Mouse (Mus musculus): Measurements from ENCODE around the gene Fam110c.
"Not testable (repeated sequence)": the region's sequence is repeated elsewhere in the genome, so short reads cannot be mapped to it uniquely, and the experiment has no call there.

Fam110c gene

GRCm38 (mm10) chr12:31073412-31074354 is at the start of gene Fam110c:
Fam110c (plus strand) TSS chr12:31073861.
- DNase-seq (ENCODE audit: low spot score in 2 of 2) = no peak

- DNase-seq (ENCODE audit: low spot score in 2 of 2) = no peak
Observed at GRCm38 (mm10) chr12:31026423-31026822, 47.2 kb upstream of the Fam110c start.

DNA sequence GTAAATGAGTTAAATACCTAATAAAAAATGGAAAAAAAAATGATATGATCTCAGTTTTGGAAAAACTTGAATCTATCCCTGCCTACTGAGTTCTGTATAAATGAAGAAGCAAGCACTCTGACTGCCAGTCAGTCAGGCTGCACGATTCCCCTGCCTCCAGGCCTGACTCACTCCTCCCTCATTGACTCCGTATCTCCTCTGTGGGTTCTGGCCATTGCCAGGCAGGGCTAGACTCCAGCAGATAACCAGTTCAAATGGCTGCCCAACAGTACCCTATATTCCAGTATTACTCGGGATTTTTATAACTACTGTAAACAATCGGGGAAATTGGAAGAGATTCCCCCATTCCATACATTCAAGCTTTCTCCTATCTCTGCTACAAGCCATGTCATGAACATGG is 21.6 kb upstream of the Fam110c start:
- no peak for DNase-seq (ENCODE audit: low spot score in 2 of 2)

DNA sequence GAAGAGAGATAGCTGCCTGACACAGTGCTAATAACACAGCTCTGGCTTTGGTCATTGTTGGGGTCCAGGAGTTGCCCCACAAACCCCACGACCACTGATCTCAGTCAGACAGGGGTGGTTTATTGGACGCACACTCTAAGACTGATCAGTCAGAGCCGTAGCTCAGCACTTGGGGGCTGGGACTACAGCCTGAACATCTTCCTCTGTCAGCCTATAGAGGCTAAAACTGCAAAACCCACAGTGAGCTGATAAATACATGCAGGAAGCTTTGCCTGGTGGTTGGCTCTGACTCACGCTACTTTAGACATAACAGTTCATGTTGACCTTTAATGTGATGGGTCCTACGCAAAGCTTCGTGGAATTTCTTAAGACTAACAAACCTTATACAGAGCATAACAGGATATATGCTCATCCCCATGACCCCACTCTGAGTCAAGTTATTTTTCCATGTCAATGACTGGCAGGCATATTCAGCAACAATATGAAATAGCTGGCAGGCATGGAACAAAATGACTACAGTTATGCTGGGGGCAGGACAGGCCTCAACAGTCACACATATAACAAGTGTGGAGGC is 17.3 kb upstream of the Fam110c start:
- DNase-seq (ENCODE audit: low spot score in 2 of 2) = no peak

GRCm38 (mm10) chr12:31059393-31059853 is 14.2 kb upstream of the Fam110c start:
- no peak for DNase-seq (ENCODE audit: low spot score in 2 of 2)

DNA sequence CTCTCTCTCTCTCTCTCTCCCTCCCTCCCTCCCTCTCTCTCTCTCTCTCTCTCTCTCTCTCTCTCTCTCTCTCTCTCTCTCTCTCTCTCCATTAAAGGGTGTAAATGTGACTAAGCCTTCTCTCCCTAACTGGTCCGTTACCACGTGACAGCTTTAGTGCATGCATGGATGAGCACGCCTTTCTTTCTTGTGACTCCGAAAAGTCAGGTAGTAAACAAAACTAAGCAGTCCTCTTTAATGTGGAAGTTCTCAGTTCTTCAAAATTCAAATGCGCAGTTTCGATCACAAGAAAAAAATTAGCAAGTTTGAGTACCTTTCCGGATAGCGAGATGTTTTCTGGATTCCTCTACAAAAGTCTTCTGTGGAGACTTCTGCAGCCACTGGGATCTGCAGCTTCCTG is 13.4 kb upstream of the Fam110c start:
- no peak for DNase-seq (ENCODE audit: low spot score in 2 of 2)

DNA sequence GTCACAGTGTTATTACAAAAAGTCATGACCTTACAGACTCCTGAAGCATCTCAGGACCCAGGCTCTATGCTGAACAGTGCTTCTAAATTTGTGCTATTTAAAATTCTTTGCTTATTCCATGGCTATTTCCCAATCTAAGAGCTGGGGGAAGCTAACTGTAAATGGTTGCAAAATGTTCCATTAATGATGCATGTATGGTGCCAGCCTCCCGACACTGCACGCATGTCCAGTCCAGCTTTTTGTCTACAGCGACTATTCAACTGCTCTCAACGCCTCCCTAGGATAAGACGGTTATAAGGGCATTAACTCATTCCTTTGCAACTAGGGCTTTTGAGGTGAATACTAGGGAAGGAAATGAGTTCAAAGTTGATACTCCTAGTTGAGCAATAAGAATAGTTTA is 2.4 kb upstream of the Fam110c start:
- no peak for DNase-seq (ENCODE audit: low spot score in 2 of 2)

DNA sequence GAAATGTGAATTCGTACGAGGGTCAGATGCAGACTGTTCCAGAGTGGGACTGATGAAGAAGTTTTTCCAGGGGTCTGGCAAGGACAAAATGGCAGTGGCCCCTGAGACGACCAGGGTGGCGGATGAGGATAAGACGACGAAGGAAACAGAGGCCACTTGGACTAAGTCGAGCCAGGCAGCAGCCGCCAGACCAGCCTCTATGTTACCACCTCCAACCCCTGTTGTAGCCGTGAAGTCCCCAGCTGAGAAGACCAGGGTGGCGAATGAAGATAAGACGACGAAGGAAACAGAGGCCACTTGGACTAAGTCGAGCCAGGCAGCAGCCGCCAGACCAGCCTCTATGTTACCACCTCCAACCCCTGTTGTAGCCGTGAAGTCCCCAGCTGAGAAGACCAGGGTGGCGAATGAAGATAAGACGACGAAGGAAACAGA is 710 bp downstream of the Fam110c start:
- DNase-seq (ENCODE audit: low spot score in 2 of 2) = not testable (repeated sequence)

- no peak for DNase-seq (ENCODE audit: low spot score in 2 of 2)
Observed at GRCm38 (mm10) chr12:31074839-31075538, 1.3 kb downstream of the Fam110c start.

- DNase-seq (ENCODE audit: low spot score in 2 of 2) = no peak
Observed at GRCm38 (mm10) chr12:31077020-31077419, 3.4 kb downstream of the Fam110c start.

DNA sequence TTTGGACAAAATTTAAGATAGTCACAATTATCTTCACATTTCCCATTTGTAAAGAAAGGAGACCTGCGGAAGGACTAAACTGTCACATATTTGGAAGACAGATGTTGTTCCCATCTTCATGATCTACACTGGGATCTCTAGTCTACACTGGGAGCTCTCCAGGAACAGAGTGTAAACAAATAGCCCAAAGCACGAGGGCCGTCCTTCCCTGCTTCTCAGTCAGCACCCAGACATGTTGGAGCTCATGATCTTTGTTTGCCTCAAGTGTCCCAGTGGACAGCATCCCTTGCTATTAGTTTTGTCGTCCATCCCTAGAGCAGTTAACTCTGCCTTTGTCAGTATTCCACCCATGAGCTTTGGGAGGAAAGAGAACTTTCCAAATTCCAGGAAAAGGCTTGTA is 4.4 kb downstream of the Fam110c start:
- DNase-seq (ENCODE audit: low spot score in 2 of 2) = no peak

- no peak for DNase-seq (ENCODE audit: low spot score in 2 of 2)
Observed at GRCm38 (mm10) chr12:31080352-31080751, 6.7 kb downstream of the Fam110c start.

- DNase-seq (ENCODE audit: low spot score in 2 of 2) = no peak
Observed at GRCm38 (mm10) chr12:31080890-31081554, 7.4 kb downstream of the Fam110c start.

DNA sequence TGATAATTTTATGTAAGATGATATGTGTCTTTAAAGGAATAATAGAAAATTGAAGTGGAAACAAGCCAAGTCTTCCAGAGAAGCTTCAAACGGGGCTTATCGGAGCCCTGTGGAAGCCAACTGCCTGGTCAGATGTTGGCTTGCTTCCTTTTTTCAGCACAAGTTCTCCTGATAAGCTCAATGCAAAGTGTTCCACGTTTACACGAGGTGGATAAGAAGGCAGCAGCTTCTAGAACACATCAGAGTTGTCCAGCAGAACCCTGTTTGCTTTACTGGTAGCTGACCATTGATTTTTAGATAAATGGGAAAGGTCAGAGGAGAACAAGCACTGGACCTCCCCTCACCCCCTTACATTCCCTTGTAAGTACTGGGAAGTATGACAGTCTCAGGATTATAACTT is 9.3 kb downstream of the Fam110c start:
- no peak for DNase-seq (ENCODE audit: low spot score in 2 of 2)

DNA sequence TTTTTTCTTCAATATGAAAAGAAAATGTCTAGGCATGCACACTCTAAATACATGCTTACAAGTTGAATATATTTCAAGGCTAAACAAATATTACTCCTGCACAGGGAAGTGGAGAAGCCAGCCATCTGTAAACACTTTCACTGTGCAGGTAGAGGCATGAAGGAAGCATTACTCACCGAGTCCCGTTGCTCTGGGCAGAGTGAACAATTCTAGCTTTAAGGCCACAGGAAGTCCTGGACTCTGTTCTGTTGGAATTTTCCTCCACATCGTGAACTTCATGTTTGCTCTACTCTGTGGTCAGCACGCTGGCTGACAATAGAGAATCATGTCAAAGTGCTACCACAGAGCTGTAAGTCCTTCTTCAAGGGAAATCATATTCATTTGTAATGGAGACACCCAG is 9.7 kb downstream of the Fam110c start:
- DNase-seq (ENCODE audit: low spot score in 2 of 2) = no peak

DNA sequence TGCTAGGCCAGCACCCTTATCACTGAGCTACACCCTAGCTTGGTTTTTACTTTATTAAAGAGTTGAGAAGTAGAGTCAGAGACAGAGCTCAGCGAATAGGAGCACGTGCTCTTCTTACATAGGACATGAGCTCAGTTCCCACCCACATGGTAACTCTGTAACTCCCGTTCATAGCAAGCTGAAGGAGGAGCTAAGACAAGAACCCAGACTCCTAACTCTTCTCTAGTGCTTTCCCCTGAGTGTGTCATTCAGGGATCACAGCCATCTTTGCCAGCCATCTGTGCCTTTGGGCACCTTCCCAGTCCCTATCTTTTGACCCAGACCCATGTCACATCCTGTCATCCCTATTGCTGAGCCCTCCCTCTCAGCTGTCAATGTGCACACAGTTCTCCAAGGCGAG is 13.4 kb downstream of the Fam110c start:
- DNase-seq (ENCODE audit: low spot score in 2 of 2) = no peak

DNA sequence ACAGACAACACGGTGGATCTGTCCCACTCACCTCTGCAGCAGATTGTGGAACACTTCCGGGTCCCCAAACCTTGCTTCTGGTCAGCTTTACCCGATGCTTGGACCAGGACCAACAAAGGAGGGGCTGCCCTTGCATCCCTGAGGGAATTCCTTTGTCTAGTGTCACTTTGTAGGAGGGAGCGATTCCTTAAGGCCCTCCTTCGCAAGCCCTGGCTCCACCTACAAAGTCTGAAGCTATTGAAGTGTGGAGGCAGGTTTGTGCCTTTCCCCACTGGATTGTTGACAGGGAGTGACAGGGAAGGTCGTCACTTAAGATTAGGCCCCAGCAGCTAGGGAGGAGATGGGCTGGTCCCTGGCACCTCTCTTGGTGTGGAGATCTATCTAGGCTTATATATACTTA is 16.7 kb downstream of the Fam110c start:
- no peak for DNase-seq (ENCODE audit: low spot score in 2 of 2)

- DNase-seq (ENCODE audit: low spot score in 2 of 2) = no peak
Observed at GRCm38 (mm10) chr12:31090882-31091640, 17.4 kb downstream of the Fam110c start.

GRCm38 (mm10) chr12:31092481-31092880 is 18.8 kb downstream of the Fam110c start:
- no peak for DNase-seq (ENCODE audit: low spot score in 2 of 2)

DNA sequence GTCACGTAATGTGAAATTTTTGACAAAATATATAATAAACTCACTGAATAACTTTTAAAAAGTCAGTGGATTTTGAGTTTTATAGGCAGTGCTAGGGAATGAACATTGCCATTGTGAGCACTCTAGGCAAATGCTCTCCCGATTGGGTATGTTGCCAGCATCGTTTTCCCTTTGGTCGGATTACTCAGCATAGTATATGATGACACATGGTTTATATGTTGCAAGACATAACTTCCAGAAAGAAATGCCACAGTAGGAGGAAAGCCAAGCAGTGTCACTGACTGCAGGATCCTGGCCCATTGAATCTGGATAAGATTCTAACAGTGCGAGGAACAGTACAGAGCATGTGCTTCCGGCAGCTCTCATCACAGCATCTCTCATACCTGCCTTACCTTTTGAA is 23.5 kb downstream of the Fam110c start:
- no peak for DNase-seq (ENCODE audit: low spot score in 2 of 2)

- no peak for DNase-seq (ENCODE audit: low spot score in 2 of 2)
Observed at GRCm38 (mm10) chr12:31101190-31101589, 27.5 kb downstream of the Fam110c start.
